Mouse (Mus musculus) hindbrain, embryonic 11.5 days (tissue): Measurements from ENCODE around the gene Gm15155. TPM values are rescaled to one million over a fixed set of nuclear protein-coding genes. Genes with fewer than 3 reads are reported as not detected.
"Not testable (repeated sequence)": the region's sequence is repeated elsewhere in the genome, so short reads cannot be mapped to it uniquely, and the experiment has no call there.

ENCODE experiments used
- ATAC-seq: fragments of 200-750 bp; cut with Nextera tagmentation; 2 replicates; pipeline ENCODE4 v1.8.0; 2017; ENCODE audit warnings: mild to moderate bottlenecking, moderate TSS enrichment, moderate library complexity; ENCODE audit not compliant: low FRiP score
- DNase-seq: peaks from one replicate; pipeline ENCODE4 v3.0.0-alpha.2; 2015; ENCODE audit warnings: low spot score
- H3K27ac ChIP-seq: fragments of 300-500 bp; sonication (generic); 2 replicates; pipeline ENCODE4 v1.5.1; 2014; ENCODE audit warnings: mild to moderate bottlenecking, low read depth, low read length
- H3K27me3 ChIP-seq: fragments of 300-500 bp; sonication (generic); 2 replicates; pipeline ENCODE4 v1.6.1; 2014; ENCODE audit warnings: mild to moderate bottlenecking, low read length, moderate library complexity, mixed read lengths; ENCODE audit not compliant: control insufficient read depth, insufficient read depth
- H3K36me3 ChIP-seq: fragments of 300-500 bp; sonication (generic); 2 replicates; pipeline ENCODE4 v1.6.1; 2014; ENCODE audit warnings: mild to moderate bottlenecking, low read length, moderate library complexity, mixed read lengths; ENCODE audit not compliant: control insufficient read depth, insufficient read depth
- H3K4me1 ChIP-seq: fragments of 300-500 bp; sonication (generic); replicated peaks from 2 replicates; pipeline ENCODE4 v1.6.1; 2014; ENCODE audit warnings: low read length, mixed read lengths; ENCODE audit not compliant: control insufficient read depth, insufficient read depth
- H3K4me2 ChIP-seq: fragments of 300-500 bp; sonication (generic); replicated peaks from 2 replicates; pipeline ENCODE4 v1.6.1; 2014; ENCODE audit warnings: mild to moderate bottlenecking, low read depth, low read length
- H3K4me3 ChIP-seq: fragments of 300-500 bp; sonication (generic); 2 replicates; pipeline ENCODE4 v1.5.1; 2014; ENCODE audit warnings: low read depth, low read length
- H3K9ac ChIP-seq: fragments of 300-500 bp; sonication (generic); 2 replicates; pipeline ENCODE4 v1.6.1; 2014; ENCODE audit warnings: low read depth, low read length
- H3K9me3 ChIP-seq: fragments of 300-500 bp; sonication (generic); 2 replicates; pipeline ENCODE4 v1.6.1; 2016; ENCODE audit warnings: low read length; ENCODE audit not compliant: control insufficient read depth
- WGBS: fragments of 180-500 bp; shearing (Covaris S2); extraction: QIAGEN DNeasy Blood & Tissue Kit; methylation state at CpG from one replicate; pipeline ENCODE4 v1.1.7; 2014; 5-methylcytosine and 5-hydroxymethylcytosine counted together
- polyA plus RNA-seq: library from polyadenylated mRNA; unstranded; fragments of >200 nt; fragmentation: Nextera tagmentation; extraction: Ambion mirVana; gene quantifications from 2 replicates; pipeline ENCODE4 v1.2.1, GENCODE M21; 2014

Gene Gm15155
- polyA plus RNA-seq, 1 experiment from 2014 or later = not detected

- no peak for DNase-seq
- WGBS = 86% methylated on average over 1 of the region's 1 CpGs
- Histone ChIP-seq H3K4me2 (no peak overlapping the region), H3K4me3 (no peak overlapping the region), H3K36me3 (no peaks in the 10 kb centered on the region), H3K27ac (no peak overlapping the region), H3K9me3 (no peaks in the 10 kb centered on the region), H3K27me3 (no peaks in the 10 kb centered on the region), H3K9ac (no peak overlapping the region), H3K4me1 (no peaks in the 10 kb centered on the region)
- no peak for ATAC-seq
Measured at GRCm38 (mm10) chrX:155728387-155728786, 103.8 kb downstream of the Gm15155 start.

- no peak overlapping the region for H3K27ac ChIP-seq
- DNase-seq (no peak), ATAC-seq (no peak)
- WGBS = 38% methylated on average over 1 of the region's 1 CpGs
- no peak overlapping the region for H3K4me2 ChIP-seq
- H3K9ac ChIP-seq = no peak overlapping the region
- H3K4me1 ChIP-seq = no peaks in the 10 kb centered on the region
- no peaks in the 10 kb centered on the region for H3K36me3 ChIP-seq
- H3K4me3 ChIP-seq = no peak overlapping the region
- no peaks in the 10 kb centered on the region for H3K9me3 ChIP-seq
- no peaks in the 10 kb centered on the region for H3K27me3 ChIP-seq
Measured at GRCm38 (mm10) chrX:155888118-155888517, 263.6 kb downstream of the Gm15155 start.

- no peak overlapping the region for H3K4me2 ChIP-seq
- no peak for ATAC-seq
- no peak overlapping the region for H3K27ac ChIP-seq
- no peaks in the 10 kb centered on the region for H3K27me3 ChIP-seq
- H3K4me1 ChIP-seq = no peaks in the 10 kb centered on the region
- H3K4me3 ChIP-seq = no peak overlapping the region
- no peak for DNase-seq
- H3K9ac ChIP-seq = no peak overlapping the region
- H3K36me3 ChIP-seq = no peaks in the 10 kb centered on the region
- 79% methylated on average over 1 of the region's 1 CpGs for WGBS
- no peaks in the 10 kb centered on the region for H3K9me3 ChIP-seq
Measured at GRCm38 (mm10) chrX:155900040-155900439, 275.5 kb downstream of the Gm15155 start.

GRCm38 (mm10) chrX:155901742-155902141, 277.2 kb downstream of the Gm15155 start:
- Histone ChIP-seq H3K9ac (no peak overlapping the region), H3K4me1 (no peaks in the 10 kb centered on the region), H3K27ac (no peak overlapping the region), H3K4me3 (no peak overlapping the region), H3K4me2 (no peak overlapping the region), H3K36me3 (no peaks in the 10 kb centered on the region), H3K27me3 (no peaks in the 10 kb centered on the region), H3K9me3 (no peaks in the 10 kb centered on the region)
- ATAC-seq (no peak), DNase-seq (no peak)

- Histone ChIP-seq H3K36me3 (no peaks in the 10 kb centered on the region), H3K9ac (no peak overlapping the region), H3K9me3 (no peaks in the 10 kb centered on the region), H3K27me3 (no peaks in the 10 kb centered on the region), H3K4me3 (no peak overlapping the region), H3K27ac (no peak overlapping the region), H3K4me1 (no peaks in the 10 kb centered on the region), H3K4me2 (no peak overlapping the region)
- DNase-seq = no peak
- 19% methylated on average over 1 of the region's 1 CpGs for WGBS
- ATAC-seq = peak; percentile 71
Measured at GRCm38 (mm10) chrX:155903108-155903507, 278.6 kb downstream of the Gm15155 start.

- Histone ChIP-seq H3K27me3 (no peaks in the 10 kb centered on the region), H3K9ac (no peak overlapping the region), H3K4me3 (no peak overlapping the region), H3K27ac (no peak overlapping the region), H3K9me3 (no peaks in the 10 kb centered on the region), H3K4me1 (no peaks in the 10 kb centered on the region), H3K36me3 (no peaks in the 10 kb centered on the region), H3K4me2 (no peak overlapping the region)
- ATAC-seq (no peak), DNase-seq (no peak)
- 87% methylated on average over 1 of the region's 1 CpGs for WGBS
Measured at GRCm38 (mm10) chrX:156009756-156010155, 385.2 kb downstream of the Gm15155 start.

GRCm38 (mm10) chrX:156155776-156156175, 531.2 kb downstream of the Gm15155 start:
- 83% methylated on average over 2 of the region's 2 CpGs for WGBS
- no peak overlapping the region for H3K27ac ChIP-seq
- H3K4me3 ChIP-seq = no peak overlapping the region
- no peaks in the 10 kb centered on the region for H3K27me3 ChIP-seq
- no peaks in the 10 kb centered on the region for H3K36me3 ChIP-seq
- DNase-seq = no peak
- no peak overlapping the region for H3K9ac ChIP-seq
- H3K9me3 ChIP-seq = no peaks in the 10 kb centered on the region
- no peaks in the 10 kb centered on the region for H3K4me1 ChIP-seq
- no peak overlapping the region for H3K4me2 ChIP-seq
- no peak for ATAC-seq

- Histone ChIP-seq H3K4me3 (no peak overlapping the region), H3K4me2 (no peak overlapping the region), H3K4me1 (no peaks in the 10 kb centered on the region), H3K9me3 (no peaks in the 10 kb centered on the region), H3K27me3 (no peaks in the 10 kb centered on the region), H3K36me3 (no peaks in the 10 kb centered on the region), H3K9ac (no peak overlapping the region), H3K27ac (no peak overlapping the region)
- DNase-seq (no peak), ATAC-seq (no peak)
Measured at GRCm38 (mm10) chrX:156171587-156171986, 547.0 kb downstream of the Gm15155 start.

GRCm38 (mm10) chrX:156303806-156304205, 679.3 kb downstream of the Gm15155 start:
- H3K4me2 ChIP-seq = not testable (repeated sequence)

More at GRCm38 (mm10) chrX:156303806-156304205, 679.3 kb downstream of the Gm15155 start:
- H3K4me1 ChIP-seq, ATAC-seq, H3K9me3 ChIP-seq, DNase-seq, H3K9ac ChIP-seq, H3K36me3 ChIP-seq, H3K27me3 ChIP-seq, H3K4me3 ChIP-seq, H3K27ac ChIP-seq: not testable (repeated sequence)
